Mouse (Mus musculus) kidney, postnatal 0 days (tissue): ENCODE data around the gene Jdp2. TPM values are rescaled to one million over a fixed set of nuclear protein-coding genes. Genes with fewer than 3 reads are reported as not detected.

Source experiments
- ATAC-seq: fragments of 200-750 bp; cut with Nextera tagmentation; replicated peaks from 2 replicates; pipeline ENCODE4 v1.8.0; 2017; ENCODE audit warnings: low read depth, moderate number of reproducible peaks, moderate TSS enrichment, moderate library complexity; ENCODE audit not compliant: low FRiP score
- DNase-seq: peaks from one replicate; pipeline ENCODE4 v3.0.0-alpha.2; 2016; ENCODE audit warnings: low spot score
- H3K27ac ChIP-seq: fragments of 300-500 bp; sonication (generic); 2 replicates; pipeline ENCODE4 v1.5.1; 2014; ENCODE audit warnings: mild to moderate bottlenecking
- H3K27me3 ChIP-seq: fragments of 300-500 bp; sonication (generic); 2 replicates; pipeline ENCODE4 v1.6.1; 2014; ENCODE audit warnings: low read length, mixed read lengths; ENCODE audit not compliant: insufficient read depth
- H3K36me3 ChIP-seq: fragments of 300-500 bp; sonication (generic); 2 replicates; pipeline ENCODE4 v1.6.1; 2014; ENCODE audit warnings: low read length, mixed read lengths; ENCODE audit not compliant: insufficient read depth
- H3K4me1 ChIP-seq: fragments of 300-500 bp; sonication (generic); replicated peaks from 2 replicates; pipeline ENCODE4 v1.6.1; 2014; ENCODE audit warnings: antibody characterized with exemption, low read length, mixed read lengths; ENCODE audit not compliant: insufficient read depth
- H3K4me2 ChIP-seq: fragments of 300-500 bp; sonication (generic); 2 replicates; pipeline ENCODE4 v1.6.1; 2014; ENCODE audit warnings: mild to moderate bottlenecking, low read length, moderate library complexity, mixed read lengths
- H3K4me3 ChIP-seq: fragments of 300-500 bp; sonication (generic); replicated peaks from 2 replicates; pipeline ENCODE4 v1.5.1; 2014; ENCODE audit warnings: low read depth, low read length
- H3K9ac ChIP-seq: fragments of 300-500 bp; sonication (generic); 2 replicates; pipeline ENCODE4 v1.6.1; 2014; ENCODE audit warnings: low read depth, low read length
- H3K9me3 ChIP-seq: fragments of 300-500 bp; sonication (generic); replicated peaks from 2 replicates; pipeline ENCODE4 v1.6.1; 2016; ENCODE audit warnings: low read length, inconsistent platforms, mixed read lengths
- CTCF ChIP-seq: IDR thresholded peaks from 2 replicates; pipeline ENCODE4 v1.5.1; 2016; ENCODE audit warnings: antibody characterized with exemption, low read depth, mild to moderate bottlenecking, moderate library complexity
- WGBS: fragments of 180-500 bp; shearing (Covaris S2); extraction: QIAGEN DNeasy Blood & Tissue Kit; methylation state at CpG from one replicate; pipeline ENCODE4 v1.1.7; 2014; 5-methylcytosine and 5-hydroxymethylcytosine counted together
- polyA plus RNA-seq: library from polyadenylated mRNA; unstranded; fragments of >200 nt; fragmentation: Nextera tagmentation; extraction: Ambion mirVana; gene quantifications from 2 replicates; pipeline ENCODE4 v1.2.1, GENCODE M21; 2015

The Jdp2 gene
- polyA plus RNA-seq, 1 experiment from 2014 or later, result 0.70 TPM

DNA sequence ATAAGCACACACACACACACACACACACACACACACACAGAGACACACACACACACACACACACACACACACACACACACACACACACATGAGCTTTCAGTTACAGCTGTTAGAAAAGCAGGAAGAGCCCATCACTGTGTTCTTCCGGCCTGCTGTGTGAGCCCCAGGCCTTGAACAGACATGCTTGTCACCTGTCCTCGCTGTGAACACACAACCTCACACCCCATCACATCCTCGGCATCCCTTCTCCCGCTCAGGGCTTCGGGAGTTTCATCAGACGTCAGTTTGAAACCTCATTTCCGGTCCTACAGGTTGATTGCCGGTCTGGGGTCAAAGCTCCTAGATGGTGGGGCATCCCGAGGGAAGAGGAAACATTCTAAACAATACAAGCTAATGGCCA lies 39.1 kb downstream of the Jdp2 start:
- Histone ChIP-seq H3K4me3 (no peak overlapping the region), H3K9ac (no peak overlapping the region), H3K36me3 (no peaks in the 10 kb centered on the region), H3K27ac (no peak overlapping the region), H3K4me1 (0 out of 2 replicates have a peak, but pooled peaks cover 3% of the 10 kb centered on the region), H3K9me3 (no peaks in the 10 kb centered on the region), H3K4me2 (no peak overlapping the region), H3K27me3 (no peaks in the 10 kb centered on the region)
- DNase-seq, result no peak
- WGBS, result 53% methylated on average over 9 of the region's 9 CpGs
- ATAC-seq, result no peak
- TF ChIP-seq CTCF, result no peak

DNA sequence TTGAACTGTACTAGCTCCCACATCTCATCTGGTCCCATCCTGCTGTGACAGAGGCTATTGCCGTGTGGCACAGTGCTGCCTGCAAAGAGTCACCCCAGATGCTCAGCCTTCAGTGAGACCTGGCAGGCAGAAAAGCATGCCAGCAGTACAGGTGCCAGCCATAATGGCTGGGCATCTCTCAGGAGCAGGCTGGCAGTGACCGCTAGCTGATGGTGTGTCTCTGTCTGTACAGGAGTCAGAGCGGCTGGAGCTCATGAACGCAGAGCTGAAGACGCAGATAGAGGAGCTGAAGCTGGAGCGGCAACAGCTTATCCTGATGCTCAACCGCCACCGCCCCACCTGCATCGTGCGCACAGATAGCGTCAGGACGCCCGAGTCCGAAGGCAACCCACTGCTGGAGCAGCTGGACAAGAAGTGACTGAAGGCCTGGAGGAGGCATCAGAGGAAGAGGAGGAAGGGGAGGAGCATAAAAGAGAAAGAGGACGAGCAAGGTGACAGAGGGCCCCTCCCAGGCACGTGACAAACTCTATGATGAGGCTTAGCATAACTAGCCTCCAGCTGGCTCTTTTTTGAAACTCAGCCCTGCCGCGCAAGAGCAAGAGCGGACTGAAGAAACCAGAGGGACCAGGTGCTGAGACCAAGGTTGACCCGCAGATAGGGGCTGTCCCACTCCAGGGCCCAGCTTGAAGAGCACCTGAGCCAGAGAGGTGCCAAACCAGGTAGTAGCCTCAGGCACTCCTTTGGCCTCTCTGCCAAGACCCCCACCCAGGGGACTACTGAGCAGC lies 39.9 kb downstream of the Jdp2 start:
- Histone ChIP-seq H3K36me3 (no peaks in the 10 kb centered on the region), H3K4me1 (0 out of 2 replicates have a peak, but pooled peaks cover 3% of the 10 kb centered on the region), H3K4me3 (no peak overlapping the region), H3K9me3 (no peaks in the 10 kb centered on the region), H3K4me2 (no peak overlapping the region), H3K9ac (no peak overlapping the region), H3K27me3 (no peaks in the 10 kb centered on the region), H3K27ac (no peak overlapping the region)
- ATAC-seq (no peak), DNase-seq (no peak)
- TF ChIP-seq CTCF, result no peak
- WGBS, result 82% methylated on average over 20 of the region's 20 CpGs

DNA sequence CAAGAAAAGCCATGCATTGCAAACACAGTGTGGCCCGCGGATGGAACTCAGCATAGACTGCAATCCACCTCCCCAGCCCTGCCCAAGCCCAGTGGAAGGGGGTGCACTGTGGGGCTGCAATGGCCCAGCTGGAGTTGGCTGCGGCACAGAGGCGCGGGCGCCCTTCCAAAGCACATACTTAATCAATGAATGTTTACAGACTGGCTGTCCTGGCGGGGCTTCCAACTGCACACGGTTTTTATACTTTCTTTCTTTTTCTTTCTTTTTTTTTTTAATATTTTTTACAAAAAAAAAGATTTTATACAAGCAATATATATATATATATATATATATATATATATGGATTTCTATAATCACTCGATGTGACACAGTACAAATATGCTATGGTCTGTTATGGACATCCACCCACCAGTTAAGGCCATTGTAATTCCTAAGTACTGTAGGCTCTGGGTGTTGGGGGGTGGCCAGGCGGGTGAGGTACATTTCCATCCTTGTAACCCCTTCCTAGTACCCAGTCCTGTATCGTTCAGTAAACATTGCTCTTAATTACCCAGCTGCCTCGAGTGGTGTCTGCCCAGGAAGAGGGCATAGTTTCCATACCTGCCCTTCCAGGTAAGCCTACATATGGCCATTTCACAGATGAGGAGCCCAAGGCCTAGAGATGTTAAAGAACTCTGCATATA lies 40.6 kb downstream of the Jdp2 start:
- no peak for DNase-seq
- H3K27ac ChIP-seq, result no peak overlapping the region

DNA sequence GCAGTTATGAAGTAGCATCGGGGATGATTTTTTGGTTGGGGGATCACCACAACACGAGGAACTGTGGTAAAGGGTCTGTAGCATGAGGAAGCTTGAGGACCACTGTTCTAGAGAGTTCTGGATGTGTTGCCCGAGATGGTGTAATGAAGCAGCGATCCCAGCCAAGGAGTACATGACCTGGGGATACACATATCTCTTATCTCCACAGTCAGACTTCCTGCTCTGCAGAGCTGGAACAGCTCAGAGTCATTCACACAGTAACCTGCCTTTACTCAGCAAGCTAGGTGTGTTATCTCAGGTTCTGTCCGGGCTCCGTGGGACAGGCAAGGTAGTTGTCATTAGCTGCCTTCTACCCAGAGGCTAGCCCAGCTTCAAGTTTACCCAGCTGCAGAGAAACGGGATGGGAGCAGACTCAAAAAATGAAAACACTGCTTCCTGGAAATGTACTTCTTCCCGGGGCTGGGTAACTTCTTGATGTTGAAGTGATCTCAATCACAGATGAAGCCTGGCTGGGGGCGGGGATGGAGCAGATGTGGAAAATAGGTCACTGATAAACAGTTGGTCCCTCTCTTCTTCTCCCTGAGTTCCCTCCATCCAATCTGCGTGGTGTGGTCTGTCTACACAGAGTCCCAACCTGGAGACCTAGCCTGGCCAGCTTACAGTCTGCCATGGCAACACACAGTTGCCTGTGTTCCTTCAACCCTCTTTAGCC lies 42.2 kb downstream of the Jdp2 start:
- WGBS, result 50% methylated on average over 10 of the region's 10 CpGs
- Histone ChIP-seq H3K4me2 (no peak overlapping the region), H3K9me3 (no peaks in the 10 kb centered on the region), H3K4me3 (no peak overlapping the region), H3K4me1 (0 out of 2 replicates have a peak, but pooled peaks cover 3% of the 10 kb centered on the region), H3K36me3 (no peaks in the 10 kb centered on the region), H3K27me3 (no peaks in the 10 kb centered on the region), H3K27ac (no peak overlapping the region), H3K9ac (no peak overlapping the region)
- no peak for ATAC-seq
- DNase-seq, result no peak
- no peak for TF ChIP-seq CTCF

More for the DNA sequence above, 40.6 kb downstream of the Jdp2 start:
- H3K9me3 ChIP-seq, result no peaks in the 10 kb centered on the region
- WGBS, result 71% methylated on average over 12 of the region's 12 CpGs
- 0 out of 2 replicates have a peak, but pooled peaks cover 3% of the 10 kb centered on the region for H3K4me1 ChIP-seq
- no peaks in the 10 kb centered on the region for H3K27me3 ChIP-seq
- no peaks in the 10 kb centered on the region for H3K36me3 ChIP-seq
- no peak for ATAC-seq
- H3K4me3 ChIP-seq, result no peak overlapping the region
- no peak overlapping the region for H3K4me2 ChIP-seq
- no peak overlapping the region for H3K9ac ChIP-seq
- no peak for TF ChIP-seq CTCF

DNA sequence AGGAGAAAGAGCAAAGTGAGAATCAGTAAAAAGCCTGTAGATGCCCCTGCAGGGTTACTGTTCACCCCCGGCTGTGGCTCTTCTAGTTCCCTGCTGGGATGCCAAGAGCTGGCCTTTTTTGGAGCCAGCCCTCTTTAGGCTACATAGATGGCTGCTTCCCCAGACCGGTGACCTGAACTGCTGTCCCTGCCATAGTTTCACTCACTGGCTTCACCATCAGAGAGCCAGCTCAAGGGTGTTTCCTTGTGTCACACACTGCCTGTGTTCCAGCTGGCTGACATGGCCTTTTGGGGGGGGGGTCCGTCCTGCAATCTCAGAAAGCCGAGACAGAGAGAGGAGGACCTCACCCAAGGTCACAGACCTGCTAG lies 42.7 kb downstream of the Jdp2 start:
- Histone ChIP-seq H3K9ac (no peak overlapping the region), H3K27ac (no peak overlapping the region), H3K36me3 (no peaks in the 10 kb centered on the region), H3K4me3 (no peak overlapping the region), H3K9me3 (no peaks in the 10 kb centered on the region), H3K27me3 (no peaks in the 10 kb centered on the region), H3K4me1 (0 out of 2 replicates have a peak, but pooled peaks cover 3% of the 10 kb centered on the region), H3K4me2 (no peak overlapping the region)
- ATAC-seq, result no peak
- no peak for TF ChIP-seq CTCF
- DNase-seq, result no peak
- 47% methylated on average over 4 of the region's 4 CpGs for WGBS

DNA sequence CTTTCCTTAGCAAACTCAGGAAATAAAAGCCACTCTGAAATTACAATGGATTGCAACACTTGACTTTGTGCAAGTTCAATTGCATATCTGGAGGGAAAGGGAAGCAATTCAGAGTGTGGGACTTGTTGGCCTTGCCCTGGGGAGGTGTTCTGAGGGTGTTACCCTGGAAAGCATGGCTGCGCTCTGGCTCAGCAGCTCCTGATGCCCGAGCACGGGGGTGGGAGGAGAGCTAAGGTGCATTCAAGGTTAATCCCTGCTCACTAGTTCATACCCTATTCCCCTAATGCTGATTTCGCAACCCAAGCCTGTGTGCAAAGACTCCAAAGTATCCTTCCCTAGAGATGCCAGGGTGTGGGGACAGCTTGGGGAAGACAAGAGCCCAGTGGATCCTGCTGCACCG lies 44.9 kb downstream of the Jdp2 start:
- no peak for ATAC-seq
- no peaks in the 10 kb centered on the region for H3K27me3 ChIP-seq
- H3K4me3 ChIP-seq, result no peak overlapping the region
- H3K27ac ChIP-seq, result no peak overlapping the region
- TF ChIP-seq CTCF, result no peak
- WGBS, result 58% methylated on average over 5 of the region's 5 CpGs
- H3K4me2 ChIP-seq, result no peak overlapping the region
- 0 out of 2 replicates have a peak, but pooled peaks cover 3% of the 10 kb centered on the region for H3K4me1 ChIP-seq
- H3K36me3 ChIP-seq, result no peaks in the 10 kb centered on the region
- no peaks in the 10 kb centered on the region for H3K9me3 ChIP-seq
- no peak for DNase-seq
- no peak overlapping the region for H3K9ac ChIP-seq
